Mouse (Mus musculus): ENCODE data around the gene Rasal2. TPM values are rescaled to one million over a fixed set of nuclear protein-coding genes. Genes with fewer than 3 reads are reported as not detected.

Rasal2 gene
- polyA plus RNA-seq, 2 experiments: 0.58 to 1.1 TPM

DNA sequence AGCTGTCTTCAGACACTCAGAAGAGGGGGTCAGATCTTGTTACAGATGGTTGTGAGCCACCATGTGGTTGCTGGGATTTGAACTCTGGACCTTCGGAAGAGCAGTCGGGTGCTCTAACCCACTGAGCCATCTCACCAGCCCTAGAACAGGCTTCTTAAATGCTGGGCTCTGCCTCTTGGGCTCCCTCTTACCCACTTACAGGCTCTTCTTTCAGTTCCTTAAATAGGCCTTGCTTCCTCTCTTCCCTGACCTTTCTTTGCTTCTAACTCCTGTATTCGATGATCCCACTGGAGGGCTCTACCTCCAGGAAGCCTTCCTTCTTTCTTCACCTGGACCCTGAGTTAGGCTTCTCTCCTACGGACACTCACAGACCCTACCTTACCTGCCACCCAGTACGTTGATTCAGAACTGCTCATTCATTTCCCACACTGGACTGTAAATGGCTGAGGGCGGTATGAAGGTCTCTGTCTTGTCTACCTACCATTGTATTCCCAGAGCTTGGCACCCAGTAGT lies 33.1 kb upstream of the Rasal2 start:
- Histone ChIP-seq H3K4me2 (ENCODE audit: low read depth) (no peak overlapping the region), H3K9ac (replicated peaks) (no peak overlapping the region), H3K9me3 (ENCODE audit: control insufficient read depth, low read length) (no peaks in the 10 kb centered on the region), H3K4me3 (ENCODE audit: insufficient read depth in 1 of 2, low read depth in 2 of 2, low read length in 2 of 2) (no peak overlapping the region), H3K36me3 (replicated peaks; ENCODE audit: control insufficient read depth, insufficient read depth, low read depth) (no peaks in the 10 kb centered on the region), H3K27ac (no peak overlapping the region), H3K27me3 (ENCODE audit: control insufficient read depth, insufficient read depth, low read length) (no peaks in the 10 kb centered on the region), H3K4me1 (replicated peaks; ENCODE audit: control insufficient read depth in 2 of 2, insufficient read depth in 2 of 2, low read length in 1 of 2) (peaks cover 0 to 17% of the 10 kb centered on the region in 2 experiments; a peak in 2 of 4 replicates)
- no peak for TF ChIP-seq CTCF (IDR thresholded peaks at IDR 0.05; ENCODE audit: low read depth)
- 79% methylated on average over 6 of the region's 6 CpGs for WGBS (ENCODE audit: insufficient replicate concordance)
- DNase-seq (ENCODE audit: low read depth in 3 of 3, low spot score in 3 of 3): no peak
- no peak for ATAC-seq (ENCODE audit: insufficient read depth)

DNA sequence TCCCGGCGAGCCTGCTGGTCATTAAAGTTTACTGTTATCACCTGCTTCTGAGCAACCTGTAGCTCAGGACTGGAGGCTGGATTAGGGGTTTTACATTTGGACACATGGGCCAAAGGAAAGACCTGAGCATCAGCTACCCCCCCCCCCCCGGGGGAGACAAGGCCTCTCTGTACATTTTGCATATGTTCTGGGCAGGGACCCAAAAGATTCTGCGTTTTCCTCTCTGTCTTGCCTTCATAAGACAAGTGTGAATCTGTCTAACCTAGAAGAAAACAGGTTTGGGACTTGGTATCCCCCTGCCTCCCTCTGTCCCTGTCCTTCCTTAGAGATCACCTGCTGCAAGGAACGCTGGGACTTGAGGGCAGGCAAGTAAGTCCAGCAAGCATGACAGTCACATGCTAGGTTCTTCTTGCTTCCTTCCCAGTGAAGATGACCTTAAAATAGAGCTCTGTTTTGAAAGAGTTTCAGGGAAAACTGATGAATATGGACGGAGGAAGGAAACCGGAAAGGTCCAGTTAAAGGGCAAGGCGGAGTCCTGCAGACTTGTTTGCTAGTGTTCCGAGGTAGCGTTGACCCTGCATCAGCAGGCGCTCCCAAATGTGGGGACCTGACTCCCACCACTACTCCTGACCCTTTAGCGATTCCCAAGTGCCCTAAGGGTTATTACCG lies 32.4 kb upstream of the Rasal2 start:
- ATAC-seq (ENCODE audit: insufficient read depth) (no peak), DNase-seq (ENCODE audit: low read depth in 3 of 3, low spot score in 3 of 3) (no peak)
- no peaks in the 10 kb centered on the region for H3K27me3 ChIP-seq (ENCODE audit: control insufficient read depth, insufficient read depth, low read length)
- 61% methylated on average over 13 of the region's 13 CpGs for whole genome bisulfite sequencing (ENCODE audit: insufficient replicate concordance)
- H3K9me3 ChIP-seq (ENCODE audit: control insufficient read depth, low read length): no peaks in the 10 kb centered on the region
- H3K36me3 ChIP-seq (replicated peaks; ENCODE audit: control insufficient read depth, insufficient read depth, low read depth): no peaks in the 10 kb centered on the region
- no peak for TF ChIP-seq CTCF (IDR thresholded peaks at IDR 0.05; ENCODE audit: low read depth)
- H3K4me3 ChIP-seq (ENCODE audit: insufficient read depth in 1 of 2, low read depth in 2 of 2, low read length in 2 of 2): no peak overlapping the region
- no peak overlapping the region for H3K27ac ChIP-seq
- no peak overlapping the region for H3K4me2 ChIP-seq (ENCODE audit: low read depth)
- H3K9ac ChIP-seq (replicated peaks): no peak overlapping the region
- peaks cover 0 to 11% of the 10 kb centered on the region in 2 experiments; a peak in 2 of 4 replicates for H3K4me1 ChIP-seq (replicated peaks; ENCODE audit: control insufficient read depth in 2 of 2, insufficient read depth in 2 of 2, low read length in 1 of 2)

DNA sequence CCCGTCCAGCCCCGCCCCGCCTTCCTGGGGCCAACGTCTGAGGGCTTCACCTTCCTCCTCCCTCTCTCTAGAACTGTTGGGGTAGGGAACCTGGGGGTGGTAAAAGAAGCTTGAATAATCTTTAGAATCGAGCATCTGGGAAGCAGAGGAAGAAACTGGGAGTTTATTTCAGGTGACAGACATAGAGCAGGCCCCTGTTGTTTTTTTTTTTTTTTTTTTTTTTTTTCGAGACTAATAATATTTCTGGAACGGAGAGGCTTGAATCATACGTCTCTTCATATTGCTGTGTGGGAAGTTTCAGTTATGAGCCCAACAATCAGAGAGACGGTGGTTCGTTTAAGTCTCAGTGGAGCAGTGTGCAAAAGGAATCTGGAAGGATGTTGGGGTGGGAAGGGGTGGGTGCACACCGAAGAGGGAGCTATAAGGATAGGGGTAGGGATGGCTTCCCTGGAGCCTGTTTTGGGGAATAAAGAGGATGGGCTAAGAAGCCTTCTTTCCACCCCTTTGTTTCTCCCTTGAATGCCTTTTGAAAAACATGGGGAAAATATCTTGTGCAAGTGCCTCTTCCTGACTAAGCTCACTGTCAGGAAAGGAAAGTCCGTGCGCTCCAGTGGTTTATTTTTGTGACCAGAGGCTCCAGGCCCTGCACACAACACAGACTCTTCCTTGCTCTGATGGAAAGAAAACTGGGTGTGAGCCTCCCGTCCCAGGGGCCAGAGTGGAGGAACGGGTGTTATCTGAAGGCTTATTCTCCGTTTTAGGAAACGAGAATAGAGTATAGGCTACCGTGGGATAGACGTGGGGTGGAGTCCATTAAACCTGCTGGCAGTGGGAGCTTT lies 31.5 kb upstream of the Rasal2 start:
- TF ChIP-seq EP300 (IDR thresholded peaks at IDR 0.05; ENCODE audit: low read depth): no peak
- TF ChIP-seq CTCF (IDR thresholded peaks at IDR 0.05; ENCODE audit: low read depth): no peak
- Histone ChIP-seq H3K4me2 (ENCODE audit: low read depth) (peak overlapping the region; percentile 37), H3K36me3 (replicated peaks; ENCODE audit: control insufficient read depth, insufficient read depth, low read depth) (no peaks in the 10 kb centered on the region), H3K27ac (no peak overlapping the region), H3K9ac (replicated peaks) (no peak overlapping the region), H3K4me1 (replicated peaks; ENCODE audit: control insufficient read depth in 2 of 2, insufficient read depth in 2 of 2, low read length in 1 of 2) (peaks cover 0 to 6% of the 10 kb centered on the region in 2 experiments; a peak in 2 of 4 replicates), H3K4me3 (ENCODE audit: insufficient read depth in 1 of 2, low read depth in 2 of 2, low read length in 2 of 2) (no peak overlapping the region), H3K9me3 (ENCODE audit: control insufficient read depth, low read length) (no peaks in the 10 kb centered on the region), H3K27me3 (ENCODE audit: control insufficient read depth, insufficient read depth, low read length) (no peaks in the 10 kb centered on the region)
- DNase-seq (ENCODE audit: low read depth in 3 of 3, low spot score in 3 of 3): no peak
- ATAC-seq (ENCODE audit: insufficient read depth): no peak
- WGBS (ENCODE audit: insufficient replicate concordance): 14% methylated on average over 19 of the region's 19 CpGs

DNA sequence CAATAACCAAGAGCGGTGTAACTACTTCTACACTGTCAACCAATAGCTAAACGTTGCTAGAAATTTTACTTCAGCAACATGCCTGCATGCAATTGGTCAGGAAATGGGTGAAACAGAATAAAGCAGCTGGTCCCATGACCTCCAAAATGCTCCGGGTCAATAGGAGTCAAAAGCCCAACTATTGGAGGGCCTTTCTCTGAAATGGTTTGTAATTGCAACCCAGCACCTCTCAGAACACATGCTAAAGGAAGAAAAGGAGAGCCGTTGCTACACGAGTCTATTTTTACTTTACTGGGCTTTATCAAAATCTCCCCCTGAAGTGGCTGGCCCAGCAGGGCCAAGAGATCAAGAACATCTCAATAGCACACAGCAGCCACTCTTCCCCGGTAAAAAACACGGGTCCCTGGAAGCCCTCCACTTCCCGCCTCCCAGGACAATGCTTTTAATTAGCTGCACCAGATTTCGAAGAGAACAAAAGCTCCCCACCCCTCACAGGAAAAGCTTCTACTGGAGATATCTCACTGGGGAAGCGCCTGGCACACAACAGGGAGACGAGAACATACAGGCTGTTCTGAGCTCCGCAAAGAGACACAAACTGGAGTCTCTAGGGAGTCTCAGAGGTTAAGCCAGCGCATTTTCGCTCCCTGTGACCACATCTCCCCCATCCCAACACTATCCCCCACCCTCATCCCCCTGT lies 30.8 kb upstream of the Rasal2 start:
- no peaks in the 10 kb centered on the region for H3K36me3 ChIP-seq (replicated peaks; ENCODE audit: control insufficient read depth, insufficient read depth, low read depth)
- peaks cover 0 to 6% of the 10 kb centered on the region in 2 experiments; a peak in 2 of 4 replicates for H3K4me1 ChIP-seq (replicated peaks; ENCODE audit: control insufficient read depth in 2 of 2, insufficient read depth in 2 of 2, low read length in 1 of 2)
- no peak for DNase-seq (ENCODE audit: low read depth in 3 of 3, low spot score in 3 of 3)
- no peaks in the 10 kb centered on the region for H3K27me3 ChIP-seq (ENCODE audit: control insufficient read depth, insufficient read depth, low read length)
- no peak overlapping the region for H3K4me3 ChIP-seq (ENCODE audit: insufficient read depth in 1 of 2, low read depth in 2 of 2, low read length in 2 of 2)
- peak overlapping the region; percentile 37 for H3K4me2 ChIP-seq (ENCODE audit: low read depth)
- no peak overlapping the region for H3K27ac ChIP-seq
- WGBS (ENCODE audit: insufficient replicate concordance): 8% methylated on average over 14 of the region's 14 CpGs
- H3K9me3 ChIP-seq (ENCODE audit: control insufficient read depth, low read length): no peaks in the 10 kb centered on the region
- no peak overlapping the region for H3K9ac ChIP-seq (replicated peaks)
- TF ChIP-seq EP300 (IDR thresholded peaks at IDR 0.05; ENCODE audit: low read depth) (no peak), CTCF (IDR thresholded peaks at IDR 0.05; ENCODE audit: low read depth) (no peak)
- no peak for ATAC-seq (ENCODE audit: insufficient read depth)
